Mouse (Mus musculus) lung, postnatal 14 days (tissue): Measurements from ENCODE around the gene Olfml3.
A peak's percentile ranks its signal among the peaks of the same experiment; 100 is the strongest.

Experiments used
- DNase-seq: peaks from one replicate; pipeline ENCODE4 v3.0.0; 2021

Gene Olfml3

GRCm38 (mm10) chr3:103737778-103738571, at the start of gene Olfml3:
TSS of gene Olfml3 (minus strand) at chr3:103738001.
- DNase-seq: peak; percentile 93

- DNase-seq: peak; percentile 46
These were observed 49.4 kb upstream of the Olfml3 start for GRCm38 (mm10) chr3:103787225-103787624.

- DNase-seq: no peak
These were observed 45.2 kb upstream of the Olfml3 start for GRCm38 (mm10) chr3:103782844-103783609.

- DNase-seq: no peak
These were observed 43.0 kb upstream of the Olfml3 start for GRCm38 (mm10) chr3:103780777-103781176.

- DNase-seq: no peak
These were observed 42.5 kb upstream of the Olfml3 start for GRCm38 (mm10) chr3:103780271-103780670.

- DNase-seq: no peak
These were observed 41.4 kb upstream of the Olfml3 start for GRCm38 (mm10) chr3:103779183-103779582.

GRCm38 (mm10) chr3:103778660-103779059, 40.9 kb upstream of the Olfml3 start:
- DNase-seq: no peak

- no peak for DNase-seq
These were observed 40.1 kb upstream of the Olfml3 start for GRCm38 (mm10) chr3:103777940-103778339.

GRCm38 (mm10) chr3:103774009-103774408, 36.2 kb upstream of the Olfml3 start:
- no peak for DNase-seq

GRCm38 (mm10) chr3:103773508-103773907, 35.7 kb upstream of the Olfml3 start:
- DNase-seq: no peak

GRCm38 (mm10) chr3:103772846-103773245, 35.0 kb upstream of the Olfml3 start:
- DNase-seq: no peak

- DNase-seq: peak; percentile 83
These were observed 33.8 kb upstream of the Olfml3 start for GRCm38 (mm10) chr3:103771531-103772130.

GRCm38 (mm10) chr3:103766789-103767188, 29.0 kb upstream of the Olfml3 start:
- no peak for DNase-seq

GRCm38 (mm10) chr3:103759261-103759970, 21.6 kb upstream of the Olfml3 start:
- DNase-seq: no peak

- DNase-seq: no peak
These were observed 20.7 kb upstream of the Olfml3 start for GRCm38 (mm10) chr3:103758456-103758855.

- DNase-seq: no peak
These were observed 19.1 kb upstream of the Olfml3 start for GRCm38 (mm10) chr3:103756920-103757319.

- DNase-seq: no peak
These were observed 17.6 kb upstream of the Olfml3 start for GRCm38 (mm10) chr3:103755351-103755750.

GRCm38 (mm10) chr3:103751558-103751957, 13.8 kb upstream of the Olfml3 start:
- DNase-seq: no peak

- DNase-seq: no peak
These were observed 8.9 kb upstream of the Olfml3 start for GRCm38 (mm10) chr3:103746711-103747110.

- no peak for DNase-seq
These were observed 7.4 kb upstream of the Olfml3 start for GRCm38 (mm10) chr3:103745001-103745770.

GRCm38 (mm10) chr3:103743208-103743607, 5.4 kb upstream of the Olfml3 start:
- no peak for DNase-seq

GRCm38 (mm10) chr3:103740342-103740741, 2.5 kb upstream of the Olfml3 start:
- no peak for DNase-seq
